Mouse (Mus musculus): ENCODE data around the gene Baz2b.

- TF ChIP-seq GATA1 (IDR thresholded peaks at IDR 0.05; ENCODE audit: borderline replicate concordance, low read length) = no peak
- no peak for TF ChIP-seq FLI1 (IDR thresholded peaks at IDR 0.05; ENCODE audit: low read length)
Observed at GRCm38 (mm10) chr2:60145742-60146141, 63.9 kb downstream of the Baz2b start.

Measured in megakaryocyte, embryonic 14.5 days (primary cell).